Mouse (Mus musculus) CH12.LX (cell line): ENCODE data around the gene Creb3l1. TPM values are rescaled to one million over a fixed set of nuclear protein-coding genes. Genes with fewer than 3 reads are reported as not detected.
A peak's percentile ranks its signal among the peaks of the same experiment; 100 is the strongest.

Source experiments
- DNase-seq: peaks from one replicate; pipeline ENCODE4 v3.0.0-alpha.2; 2013; ENCODE audit errors: extremely low read depth
- H3K27ac ChIP-seq: 2 replicates; pipeline ENCODE4 v1.5.1; 2012; ENCODE audit warnings: low read depth, mild to moderate bottlenecking, control low read depth, moderate library complexity; ENCODE audit not compliant: insufficient read depth
- H3K27me3 ChIP-seq: replicated peaks from 2 replicates; pipeline ENCODE3; 2012; ENCODE audit warnings: inconsistent platforms
- H3K36me3 ChIP-seq, 2 experiments: replicated peaks in 1 of 2; 2 replicates each; pipeline versions ENCODE3 to v1.6.1; 2012; ENCODE audit warnings: inconsistent platforms in 1 of 2, low read length in 1 of 2, mild to moderate bottlenecking in 1 of 2, mixed read lengths in 1 of 2, moderate library complexity in 1 of 2; ENCODE audit not compliant: control insufficient read depth in 1 of 2, insufficient read depth in 1 of 2
- H3K4me1 ChIP-seq, 2 experiments: 2 replicates each; pipeline ENCODE4 v1.6.1; 2012; ENCODE audit warnings: inconsistent platforms in 1 of 2, moderate library complexity in 1 of 2; ENCODE audit not compliant: insufficient read depth in 2 of 2, control insufficient read depth in 1 of 2
- H3K4me2 ChIP-seq: 2 replicates; pipeline ENCODE4 v1.6.1; 2012; ENCODE audit warnings: low read depth, mild to moderate bottlenecking, control low read depth; ENCODE audit not compliant: poor library complexity, insufficient read depth, severe bottlenecking
- H3K4me3 ChIP-seq, 3 experiments: fragments of 150-350 bp in 1 of 3; sonication (generic) in 1 of 3; replicated peaks in 1 of 3; 2 replicates each; pipeline versions ENCODE3 to v1.5.1; 2011 to 2012; ENCODE audit warnings: low read depth in 2 of 3, low read length in 2 of 3, mild to moderate bottlenecking in 2 of 3, moderate library complexity in 2 of 3, control low read depth in 1 of 3, improper control_type of control experiment in 1 of 3, inconsistent platforms in 1 of 3, mixed read lengths in 1 of 3; ENCODE audit not compliant: poor library complexity in 1 of 3
- H3K79me2 ChIP-seq: replicated peaks from 2 replicates; pipeline ENCODE4 v1.6.1; 2012; ENCODE audit warnings: mild to moderate bottlenecking, moderate library complexity; ENCODE audit not compliant: control insufficient read depth, poor library complexity, insufficient read depth, severe bottlenecking; ENCODE audit errors: extremely low read depth
- H3K9ac ChIP-seq: 2 replicates; pipeline ENCODE4 v1.6.1; 2012; ENCODE audit warnings: low read depth, mild to moderate bottlenecking, control low read depth, moderate library complexity; ENCODE audit not compliant: insufficient read depth
- H3K9me3 ChIP-seq: replicated peaks from 2 replicates; pipeline ENCODE3; 2012; ENCODE audit warnings: low read length, inconsistent platforms, mixed read lengths
- CHD1 ChIP-seq: IDR thresholded peaks from 2 replicates; pipeline ENCODE4 v1.6.1; 2012; ENCODE audit warnings: low read depth, low read length, improper control_type of control experiment, inconsistent platforms
- CHD2 ChIP-seq: IDR thresholded peaks from 2 replicates; pipeline ENCODE4 v1.6.1; 2011; ENCODE audit warnings: low read length, improper control_type of control experiment
- CTCF ChIP-seq, 2 experiments: IDR thresholded peaks in 1 of 2; conservative IDR thresholded peaks in 1 of 2; 2 replicates each; pipeline ENCODE4 v1.5.1; 2011 to 2012; ENCODE audit warnings: low read depth in 2 of 2, low read length in 2 of 2, improper control_type of control experiment in 1 of 2, inconsistent platforms in 1 of 2, mild to moderate bottlenecking in 1 of 2, moderate library complexity in 1 of 2
- E2F4 ChIP-seq: IDR thresholded peaks from 2 replicates; pipeline ENCODE4 v1.6.1; 2011; ENCODE audit warnings: low read depth, low read length, improper control_type of control experiment; ENCODE audit not compliant: insufficient replicate concordance
- ELF1 ChIP-seq: IDR thresholded peaks from 2 replicates; pipeline ENCODE4 v1.6.1; 2014; ENCODE audit warnings: low read depth, mild to moderate bottlenecking, inconsistent platforms, low read length, improper control_type of control experiment
- EP300 ChIP-seq: IDR thresholded peaks from 2 replicates; pipeline ENCODE4 v1.6.1; 2011; ENCODE audit warnings: low read length, improper control_type of control experiment
- ETS1 ChIP-seq: conservative IDR thresholded peaks from 2 replicates; pipeline ENCODE4 v1.6.1; 2012; ENCODE audit warnings: low read depth, mild to moderate bottlenecking, inconsistent platforms, low read length, improper control_type of control experiment, moderate library complexity
- GABPA ChIP-seq: IDR thresholded peaks from 2 replicates; pipeline ENCODE4 v1.6.1; 2012; ENCODE audit warnings: low read depth, low read length, improper control_type of control experiment, inconsistent platforms; ENCODE audit not compliant: insufficient replicate concordance
- HCFC1 ChIP-seq: IDR thresholded peaks from 2 replicates; pipeline ENCODE4 v1.6.1; 2012; ENCODE audit warnings: low read depth, mild to moderate bottlenecking, inconsistent platforms, low read length, improper control_type of control experiment
- IRF4 ChIP-seq: IDR thresholded peaks from 2 replicates; pipeline ENCODE4 v1.6.1; 2014; ENCODE audit warnings: low read depth, mild to moderate bottlenecking, inconsistent platforms, low read length, improper control_type of control experiment
- JUN ChIP-seq: IDR thresholded peaks from 2 replicates; pipeline ENCODE4 v1.6.1; 2011; ENCODE audit warnings: low read depth, mild to moderate bottlenecking, low read length, improper control_type of control experiment, moderate library complexity; ENCODE audit not compliant: insufficient read depth
- JUND ChIP-seq: conservative IDR thresholded peaks from 2 replicates; pipeline ENCODE4 v1.6.1; 2011; ENCODE audit warnings: low read depth, low read length, improper control_type of control experiment
- KAT2A ChIP-seq: IDR thresholded peaks from 2 replicates; pipeline ENCODE4 v1.6.1; 2012; ENCODE audit warnings: low read length, improper control_type of control experiment, inconsistent platforms; ENCODE audit not compliant: insufficient replicate concordance
- MAFK ChIP-seq: IDR thresholded peaks from 2 replicates; pipeline ENCODE4 v1.6.1; 2011; ENCODE audit warnings: low read length, improper control_type of control experiment; ENCODE audit not compliant: insufficient replicate concordance
- MAX ChIP-seq: IDR thresholded peaks from 2 replicates; pipeline ENCODE4 v1.6.1; 2011; ENCODE audit warnings: low read length, improper control_type of control experiment
- MEF2A ChIP-seq: IDR thresholded peaks from 2 replicates; pipeline ENCODE4 v1.6.1; 2014; ENCODE audit warnings: low read depth, mild to moderate bottlenecking, inconsistent platforms, low read length, improper control_type of control experiment, borderline replicate concordance
- MYC ChIP-seq: IDR thresholded peaks from 2 replicates; pipeline ENCODE4 v1.6.1; 2011; ENCODE audit warnings: low read depth, mild to moderate bottlenecking, improper control_type of control experiment, low read length
- NRF1 ChIP-seq: IDR thresholded peaks from 2 replicates; pipeline ENCODE4 v1.6.1; 2014; ENCODE audit warnings: low read depth, mild to moderate bottlenecking, inconsistent platforms, low read length, improper control_type of control experiment, moderate library complexity
- PAX5 ChIP-seq: IDR thresholded peaks from 2 replicates; pipeline ENCODE4 v1.6.1; 2012; ENCODE audit warnings: low read length, inconsistent platforms, mixed read lengths
- POLR2A ChIP-seq: IDR thresholded peaks from 2 replicates; pipeline ENCODE4 v1.6.1; 2011; ENCODE audit warnings: low read depth, mild to moderate bottlenecking, improper control_type of control experiment, low read length
- POLR2AphosphoS2 ChIP-seq: IDR thresholded peaks from 2 replicates; pipeline ENCODE4 v1.6.1; 2011; ENCODE audit warnings: low read depth, low read length, improper control_type of control experiment
- RAD21 ChIP-seq: IDR thresholded peaks from 2 replicates; pipeline ENCODE4 v1.6.1; 2011; ENCODE audit warnings: low read depth, mild to moderate bottlenecking, low read length, improper control_type of control experiment, moderate library complexity
- SIN3A ChIP-seq: IDR thresholded peaks from 2 replicates; pipeline ENCODE4 v1.6.1; 2012; ENCODE audit warnings: low read length, improper control_type of control experiment, inconsistent platforms
- SMC3 ChIP-seq: IDR thresholded peaks from 2 replicates; pipeline ENCODE4 v1.6.1; 2011; ENCODE audit warnings: low read depth, low read length, improper control_type of control experiment
- TCF12 ChIP-seq: IDR thresholded peaks from 2 replicates; pipeline ENCODE4 v1.6.1; 2014; ENCODE audit warnings: low read depth, mild to moderate bottlenecking, inconsistent platforms, low read length, improper control_type of control experiment
- UBTF ChIP-seq: IDR thresholded peaks from 2 replicates; pipeline ENCODE4 v1.6.1; 2012; ENCODE audit warnings: low read depth, mild to moderate bottlenecking, inconsistent platforms, low read length, improper control_type of control experiment, moderate library complexity
- USF2 ChIP-seq: conservative IDR thresholded peaks from 2 replicates; pipeline ENCODE4 v1.6.1; 2011; ENCODE audit warnings: low read depth, low read length, improper control_type of control experiment
- ZC3H11A ChIP-seq: IDR thresholded peaks from 2 replicates; pipeline ENCODE4 v1.6.1; 2012; ENCODE audit warnings: low read depth, mild to moderate bottlenecking, inconsistent platforms, low read length, improper control_type of control experiment
- ZNF384 ChIP-seq: IDR thresholded peaks from 2 replicates; pipeline ENCODE4 v1.6.1; 2012; ENCODE audit warnings: low read depth, low read length, improper control_type of control experiment, inconsistent platforms
- dilution Hi-C: fragments of 300-500 bp; cut with MboI; formaldehyde crosslinking; loops from 2 replicates; pipeline ENCODE4 v1.14.3; 2020; ENCODE audit warnings: low sequenced_read_pairs; ENCODE audit not compliant: extremely low pct_unique_long_range_greater_than_20kb, extremely low pct_ligation_motif_present
- in situ Hi-C: fragments of 300-500 bp; cut with MboI; formaldehyde crosslinking; loops from 3 replicates; pipeline ENCODE4 v1.14.3; 2019; ENCODE audit warnings: low sequenced_read_pairs, low pct_ligation_motif_present, low pct_unique_long_range_greater_than_20kb, mixed read lengths
- polyA plus RNA-seq: library from polyadenylated mRNA; unstranded; fragments of >175 nt; gene quantifications from 2 replicates; pipeline ENCODE4 v1.2.1, GENCODE M21; 2012; ENCODE audit warnings: low read depth; ENCODE audit not compliant: insufficient read length
- total RNA-seq, 2 experiments: library from RNA; depleted of rRNA; stranded (reverse); fragments of 300-350 nt in 1 of 2; fragments of >200 nt in 1 of 2; gene quantifications; 2 replicates each; pipeline ENCODE4 v1.2.3; 2012 to 2014

Creb3l1 gene
- total and polyA plus RNA-seq, 3 experiments: 0.08 to 2.0 (median 0.59) TPM

DNA sequence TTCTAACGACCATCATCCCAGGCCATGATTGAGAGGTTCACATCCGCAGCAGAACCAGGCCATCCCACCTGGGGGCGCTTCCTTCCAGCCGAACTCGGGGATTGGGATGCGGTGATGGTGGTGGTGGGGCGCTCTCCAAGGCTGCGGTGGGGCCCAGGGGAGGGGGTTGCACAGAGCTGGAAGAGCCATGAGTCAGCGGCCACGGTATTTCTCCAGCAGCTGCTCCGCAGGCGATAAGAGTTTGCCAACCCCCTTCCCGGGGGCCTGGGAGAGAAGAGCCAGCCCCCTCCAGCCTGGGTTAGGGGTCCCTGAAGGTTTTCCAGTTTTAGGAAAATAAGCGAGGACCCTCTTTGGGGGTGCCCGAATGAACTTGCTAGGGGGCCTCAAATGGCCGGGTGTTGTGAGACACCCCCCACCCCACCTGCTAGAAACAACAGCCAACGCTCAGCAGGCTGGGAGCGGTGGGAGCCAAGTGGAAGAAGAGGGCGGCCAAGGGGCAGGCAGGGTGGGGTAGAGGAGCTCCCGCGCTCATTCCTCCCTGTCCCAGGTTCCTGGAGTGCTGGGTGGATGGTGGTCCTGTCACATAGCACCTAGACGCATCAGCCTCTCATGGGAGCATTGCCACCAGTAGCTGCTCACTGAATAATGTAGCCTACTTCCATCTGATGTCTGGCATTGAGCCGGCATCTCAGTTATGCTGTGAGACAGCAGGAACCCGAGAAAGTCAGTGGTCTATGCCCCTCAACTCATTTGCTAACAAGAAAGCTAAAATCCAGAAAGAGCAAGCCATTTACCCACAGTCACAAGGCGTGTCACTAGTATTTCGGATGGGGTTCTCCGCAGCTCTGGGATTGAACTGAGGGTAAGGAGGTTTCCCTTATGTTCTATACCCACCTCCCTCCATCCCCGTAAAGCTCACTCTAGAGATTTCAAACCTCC, 17.1 kb downstream of the Creb3l1 start:
- in situ Hi-C loops (loop anchor here (5.0 kb wide), 1 partner anchor 35 kb away; no protein-coding TSS in a partner anchor), dilution Hi-C loops (no loop called here)
- peak overlapping the region; percentile 67 for H3K9ac ChIP-seq
- peaks cover 80% of the 10 kb centered on the region for H3K27me3 ChIP-seq
- peak overlapping the region in 2 of 3 experiments; percentile 6 to 23 for H3K4me3 ChIP-seq
- no peaks in the 10 kb centered on the region for H3K79me2 ChIP-seq
- no peak overlapping the region for H3K27ac ChIP-seq
- TF ChIP-seq TCF12: no peak
- TF ChIP-seq MAX: no peak
- no peak for TF ChIP-seq CHD1
- TF ChIP-seq MAFK: no peak
- no peak for TF ChIP-seq SIN3A
- no peak for TF ChIP-seq JUN
- TF ChIP-seq ZC3H11A: no peak
- TF ChIP-seq ZNF384: no peak
- TF ChIP-seq JUND: no peak
- no peak for TF ChIP-seq NRF1
- no peak for TF ChIP-seq UBTF
- TF ChIP-seq GABPA: no peak
- peak; percentile 16 for TF ChIP-seq SMC3
- no peak for TF ChIP-seq PAX5
- peak in 1 of 2 experiments; percentile 32; a peak in 2 of 4 replicates for TF ChIP-seq CTCF (conservative IDR thresholded peaks at IDR 0.05 in 1 of 2, IDR thresholded peaks at IDR 0.05 in 1 of 2; ENCODE audit: low read depth in 2 of 2, low read length in 2 of 2)
- no peak for DNase-seq
- H3K4me1 ChIP-seq: peaks cover 3 to 13% of the 10 kb centered on the region in 2 experiments; a peak in 3 of 4 replicates
- H3K9me3 ChIP-seq: no peaks in the 10 kb centered on the region
- no peaks in the 10 kb centered on the region for H3K36me3 ChIP-seq
- H3K4me2 ChIP-seq: peak overlapping the region; percentile 92

GRCm38 (mm10) chr2:92006491-92006890, 17.8 kb downstream of the Creb3l1 start:
- no peak for DNase-seq
- no peak overlapping the region for H3K4me2 ChIP-seq
- in situ Hi-C loops: loop anchor here (5.0 kb wide), 1 partner anchor 36 kb away; no protein-coding TSS in a partner anchor

More at GRCm38 (mm10) chr2:92006491-92006890, 17.8 kb downstream of the Creb3l1 start:
- H3K79me2 ChIP-seq: no peaks in the 10 kb centered on the region
- dilution Hi-C loops: no loop called here
- TF ChIP-seq MAX: no peak
- no peak for TF ChIP-seq MYC
- no peak for TF ChIP-seq RAD21
- TF ChIP-seq EP300: no peak
- TF ChIP-seq CHD1: no peak
- TF ChIP-seq MAFK: no peak
- TF ChIP-seq POLR2A: no peak
- TF ChIP-seq IRF4: no peak
- TF ChIP-seq CHD2: no peak
- TF ChIP-seq POLR2AphosphoS2: no peak
- TF ChIP-seq ELF1: no peak
- TF ChIP-seq E2F4: no peak
- no peak for TF ChIP-seq CTCF (conservative IDR thresholded peaks at IDR 0.05 in 1 of 2, IDR thresholded peaks at IDR 0.05 in 1 of 2; ENCODE audit: low read depth in 2 of 2, low read length in 2 of 2)
- no peak for TF ChIP-seq USF2
- TF ChIP-seq HCFC1: no peak
- TF ChIP-seq ETS1: no peak
- TF ChIP-seq KAT2A: no peak
- TF ChIP-seq MEF2A: no peak
- H3K9ac ChIP-seq: no peak overlapping the region
- H3K9me3 ChIP-seq: no peaks in the 10 kb centered on the region
- no peaks in the 10 kb centered on the region for H3K36me3 ChIP-seq
- no peak overlapping the region for H3K4me3 ChIP-seq
- peaks cover 78% of the 10 kb centered on the region for H3K27me3 ChIP-seq
- no peak overlapping the region for H3K27ac ChIP-seq
- H3K4me1 ChIP-seq: peaks cover 3 to 13% of the 10 kb centered on the region in 2 experiments; a peak in 3 of 4 replicates
